Mouse (Mus musculus): ENCODE measurements at regions not wholly inside any gene's neighbourhood (a gene's known extent, or its start where the extent isn't known, plus 50 kb on each side); places are given as distances from the start of the nearest gene placed in this dataset.

DNA sequence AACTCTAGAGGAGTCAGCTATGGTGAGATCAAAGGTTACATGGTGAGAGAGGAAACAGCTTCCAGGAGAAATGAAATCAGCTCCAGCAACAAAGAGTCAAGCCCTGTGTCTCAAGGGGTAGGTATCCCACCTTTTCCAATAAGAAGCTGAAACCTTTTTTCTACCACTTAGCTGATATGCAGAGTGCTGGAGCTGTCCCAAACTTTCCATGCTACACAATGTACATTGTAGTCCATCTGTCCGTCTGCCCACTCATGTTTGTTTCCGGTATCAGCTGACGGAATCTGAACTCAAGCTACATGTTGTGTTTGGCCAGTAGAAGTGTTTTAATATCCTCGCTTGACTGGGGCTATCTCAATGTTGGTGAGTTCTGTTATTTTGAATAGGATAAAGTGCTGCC lies 83.6 kb upstream of the Ngf start:
- no peak for DNase-seq

DNA sequence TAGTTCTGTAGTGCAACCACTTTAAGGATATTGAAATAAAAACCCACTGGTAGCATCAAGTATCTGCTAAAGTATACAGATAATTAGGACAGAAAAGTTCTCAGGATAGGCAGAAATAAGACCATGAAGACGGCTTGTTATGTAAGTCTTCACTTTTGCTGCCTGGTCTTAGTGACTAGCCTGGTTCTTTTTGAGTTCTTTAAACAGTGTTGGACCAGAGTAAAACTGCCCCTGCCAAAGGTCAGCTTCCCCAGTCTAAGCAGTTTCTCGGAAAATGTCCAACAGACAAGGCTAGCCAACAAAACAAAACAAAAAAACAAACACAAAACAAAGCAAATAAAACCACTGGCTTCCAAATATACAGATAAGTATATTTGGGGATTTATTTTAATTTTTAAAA lies 85.1 kb upstream of the Ngf start:
- no peak for DNase-seq

DNA sequence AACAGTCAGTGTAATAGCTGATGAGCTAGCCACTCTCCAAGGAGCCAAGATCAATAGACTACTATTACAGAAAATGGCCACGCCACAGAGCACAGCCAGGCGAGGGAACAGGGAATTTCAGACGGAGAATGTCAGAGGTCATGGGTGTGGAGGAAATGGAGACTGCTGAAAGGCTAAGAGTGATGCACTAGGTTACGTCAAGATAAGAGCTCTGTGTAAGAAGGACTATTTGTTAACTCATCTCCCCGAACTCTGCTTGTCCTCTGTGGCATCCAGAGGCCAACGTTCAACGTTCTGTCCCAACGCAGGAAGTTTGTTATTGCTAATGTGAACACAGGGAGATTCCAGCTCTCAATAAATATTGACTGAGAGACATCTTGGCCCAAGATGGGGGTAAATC lies 86.0 kb upstream of the Ngf start:
- DNase-seq: no peak

DNA sequence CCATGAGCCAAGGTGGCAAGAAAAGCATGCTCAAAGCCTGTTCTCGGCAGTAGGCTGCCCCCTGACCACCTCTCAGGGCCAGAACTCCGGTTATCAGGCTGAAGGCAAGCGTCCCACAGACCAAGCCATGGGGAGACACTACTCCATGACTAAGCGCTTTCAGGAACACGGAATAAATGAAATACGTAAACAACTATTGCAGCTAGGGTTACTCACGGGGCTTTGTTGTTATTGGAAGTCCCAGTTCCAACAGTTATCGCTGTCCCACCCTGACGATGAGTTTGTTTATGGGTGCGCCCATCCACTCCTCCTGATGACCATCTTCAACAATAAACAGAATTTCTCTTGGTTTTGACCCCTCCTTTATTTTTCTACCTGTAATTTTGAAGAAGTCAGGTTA lies 88.0 kb upstream of the Ngf start:
- DNase-seq: no peak

DNA sequence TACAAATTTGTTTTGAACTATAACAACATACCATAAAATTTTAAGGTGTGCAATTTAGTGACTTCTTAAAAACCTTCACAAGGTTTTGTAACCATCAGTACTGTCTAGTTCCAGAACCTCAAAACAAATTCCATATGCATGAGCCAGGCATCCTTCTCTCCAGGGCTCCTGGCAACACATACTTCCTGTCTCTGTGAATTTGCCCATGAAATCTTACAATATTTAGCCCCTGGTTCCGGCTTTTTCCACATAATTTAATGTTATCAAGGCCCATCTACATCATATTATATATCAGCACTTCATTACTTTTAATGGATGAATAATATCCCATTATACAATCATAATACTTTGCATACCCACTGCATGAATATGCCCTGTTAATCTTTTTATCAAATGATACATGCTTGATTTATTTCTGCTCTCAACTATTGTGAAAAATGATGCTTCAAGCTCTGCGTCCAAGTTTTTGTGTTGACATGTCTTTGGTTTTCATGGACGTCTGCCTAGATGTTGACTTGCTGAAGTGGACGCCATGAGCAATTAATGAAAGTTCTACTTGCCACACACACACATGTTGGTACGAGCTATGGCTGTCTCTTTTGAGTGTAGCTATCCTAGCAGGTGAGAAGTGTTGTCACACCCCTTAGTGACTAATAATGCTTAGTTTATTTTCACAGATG lies 95.2 kb upstream of the Ngf start:
- DNase-seq: no peak

DNA sequence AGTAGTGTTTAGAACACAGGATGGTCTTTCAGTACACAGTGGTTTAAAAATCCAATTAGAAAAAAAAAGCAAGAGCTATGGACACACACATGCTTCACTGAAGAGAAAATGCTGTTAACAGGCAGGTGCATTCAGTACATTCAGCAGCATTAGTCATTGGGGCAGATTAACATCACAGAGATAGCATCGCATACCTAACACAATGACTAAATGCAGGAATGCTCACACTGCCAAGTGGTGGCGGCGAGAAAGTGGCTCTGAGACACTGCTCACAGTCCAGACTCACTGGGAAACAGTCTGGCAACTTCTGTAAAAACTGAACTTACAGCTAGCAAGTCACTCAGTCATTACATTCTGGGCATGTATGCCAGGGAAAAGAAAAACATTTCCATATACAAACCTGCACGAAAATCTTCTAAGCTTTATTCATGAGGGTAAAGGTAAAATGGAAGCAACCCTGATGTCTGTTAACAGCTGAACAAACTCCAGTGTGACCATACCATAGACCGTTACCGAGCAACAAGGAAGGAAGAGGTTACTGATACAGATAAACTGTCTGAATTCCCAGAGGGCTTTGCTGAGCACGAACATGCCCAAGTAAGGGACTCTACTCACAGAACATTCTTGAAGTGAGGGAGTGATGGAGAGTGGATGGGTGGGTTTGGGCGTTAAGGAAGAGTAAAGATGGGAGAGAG lies 97.4 kb upstream of the Ngf start:
- no peak for DNase-seq

DNA sequence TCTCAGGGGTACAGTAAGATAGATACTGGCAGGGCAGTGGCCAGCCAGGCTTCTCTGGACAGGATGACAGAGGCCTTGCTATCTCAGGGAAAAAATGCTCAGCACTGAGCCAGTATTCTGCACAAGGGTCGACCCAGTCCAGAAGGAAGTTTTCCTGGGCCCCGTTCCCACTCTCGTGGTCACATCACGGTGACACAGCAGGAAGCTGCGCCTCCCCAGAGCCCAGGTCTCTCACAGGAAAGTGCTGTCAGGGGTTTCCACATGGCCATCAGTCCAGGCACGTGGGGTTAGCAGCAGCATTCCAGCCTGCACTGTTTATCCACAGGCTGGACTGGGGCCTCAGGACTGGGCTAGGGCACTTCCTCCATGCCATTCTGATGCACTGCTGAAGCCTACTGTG lies 103.5 kb upstream of the Ngf start:
- DNase-seq: no peak

DNA sequence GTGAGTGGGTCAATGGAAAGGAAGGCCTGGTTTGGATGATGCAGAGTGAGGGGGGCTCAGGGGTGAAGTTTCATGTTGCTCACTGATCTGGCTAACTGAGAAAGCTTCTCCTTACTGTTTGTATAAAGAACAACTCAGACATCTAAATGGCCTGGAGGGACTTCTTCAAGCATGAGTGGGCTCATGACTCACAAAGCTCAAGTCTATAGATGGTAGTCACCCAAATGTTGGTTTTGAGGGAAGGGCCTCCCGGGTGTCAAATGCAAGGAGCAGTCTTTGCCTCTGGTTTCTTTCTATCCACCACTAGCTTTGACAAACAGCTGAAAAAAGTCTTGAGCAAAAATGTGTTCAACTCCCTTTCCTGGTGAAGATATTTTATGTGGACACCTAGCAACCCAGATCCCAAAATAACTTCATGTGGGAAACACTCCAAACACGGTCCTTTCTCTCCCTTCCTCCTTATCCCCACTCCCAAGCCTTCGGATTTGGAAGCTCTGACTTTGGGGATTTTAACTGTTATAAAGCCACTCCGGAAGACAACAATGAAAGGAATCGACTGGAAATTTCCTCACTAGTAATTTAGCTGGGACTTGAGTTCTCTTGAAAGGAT lies 105.3 kb upstream of the Ngf start:
- DNase-seq: no peak

DNA sequence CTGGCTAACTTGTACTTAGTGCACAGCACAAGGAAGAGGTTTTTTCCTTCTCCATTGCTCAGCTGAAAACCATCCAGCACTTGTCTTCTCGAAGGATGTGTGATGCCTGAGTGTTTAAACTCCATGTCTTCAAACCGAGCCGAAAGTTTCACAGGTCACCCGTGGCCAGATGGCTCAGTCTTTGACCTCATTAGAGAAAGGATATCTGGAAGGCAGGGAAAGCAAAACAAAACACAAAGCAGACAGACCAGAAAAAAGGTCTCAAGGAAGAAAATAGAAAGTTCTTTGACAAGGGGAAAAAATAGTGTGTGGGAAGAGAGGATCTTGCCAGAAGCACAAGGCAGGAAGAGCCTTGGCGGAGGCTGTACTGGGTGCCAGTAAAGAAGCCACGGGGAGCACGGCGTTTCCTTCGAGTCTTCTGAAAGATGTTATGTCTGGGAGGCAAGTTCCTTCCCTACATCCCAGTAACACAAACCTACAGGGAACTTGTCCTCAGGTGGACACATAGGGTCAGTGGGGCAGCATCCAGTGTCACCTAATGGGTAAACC lies 108.9 kb upstream of the Ngf start:
- no peak for DNase-seq

DNA sequence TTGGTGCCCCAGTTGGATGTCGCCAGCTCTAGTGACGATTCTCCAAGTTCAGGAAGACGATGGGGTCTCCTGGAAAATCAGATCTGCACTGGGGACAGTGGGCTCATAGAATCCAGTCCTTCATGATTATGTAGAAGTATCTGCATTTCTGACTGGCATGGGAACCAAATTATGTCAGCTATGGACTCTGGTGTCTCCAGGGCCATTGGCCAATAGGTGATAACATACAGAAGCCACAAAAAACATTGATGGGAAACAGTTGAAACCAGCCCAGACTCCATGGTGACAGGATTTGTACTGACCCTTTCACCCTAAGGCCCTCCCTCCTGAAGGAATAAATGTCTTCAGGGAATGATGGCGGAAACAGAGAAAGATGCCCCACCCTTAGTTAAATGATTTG lies 110.9 kb upstream of the Ngf start:
- DNase-seq: no peak

DNA sequence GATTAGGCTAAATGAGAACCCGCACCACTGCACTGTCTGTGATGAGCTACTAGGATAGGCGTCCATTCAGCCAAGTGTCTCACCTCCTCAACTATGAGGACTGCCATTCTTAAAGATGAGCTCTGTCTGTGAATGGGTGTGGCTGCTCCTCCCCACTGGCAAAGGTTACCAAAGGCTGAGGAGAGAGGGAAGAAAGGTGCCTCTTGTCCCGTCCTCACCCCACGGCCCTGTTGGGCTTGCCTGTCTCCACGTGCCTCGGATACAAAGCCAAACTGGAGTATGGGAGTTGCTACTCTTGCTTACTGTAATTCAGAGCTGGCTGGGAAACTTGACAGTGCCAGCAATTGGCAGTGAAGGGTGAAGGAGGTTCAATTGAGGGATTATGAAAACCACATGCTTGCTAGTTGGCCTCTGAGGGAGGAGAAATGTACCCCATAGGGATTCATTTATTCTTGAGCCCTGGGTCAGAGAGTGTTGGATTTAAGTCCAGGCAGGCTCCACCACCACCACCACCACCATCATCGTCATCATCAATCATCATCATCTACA lies 112.6 kb upstream of the Ngf start:
- DNase-seq: no peak

DNA sequence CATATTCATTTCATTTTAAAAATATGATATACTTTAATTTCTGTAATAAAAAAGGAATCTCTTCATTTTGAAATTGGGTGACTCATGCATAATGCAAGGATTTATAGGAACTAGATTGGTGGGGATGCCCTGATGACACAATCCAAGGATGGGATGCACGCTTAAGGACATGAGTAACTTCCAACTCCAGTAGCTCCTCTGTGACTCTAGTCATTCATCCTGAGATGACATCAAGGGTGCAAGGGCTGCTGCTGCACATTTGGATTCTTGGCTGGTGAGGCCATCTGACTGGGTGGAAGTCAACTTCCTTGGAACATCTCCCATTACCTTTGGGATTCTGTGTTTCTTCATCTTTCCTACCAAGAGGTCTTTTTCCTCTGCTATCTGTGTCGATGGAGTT lies 114.4 kb upstream of the Ngf start:
- no peak for DNase-seq

DNA sequence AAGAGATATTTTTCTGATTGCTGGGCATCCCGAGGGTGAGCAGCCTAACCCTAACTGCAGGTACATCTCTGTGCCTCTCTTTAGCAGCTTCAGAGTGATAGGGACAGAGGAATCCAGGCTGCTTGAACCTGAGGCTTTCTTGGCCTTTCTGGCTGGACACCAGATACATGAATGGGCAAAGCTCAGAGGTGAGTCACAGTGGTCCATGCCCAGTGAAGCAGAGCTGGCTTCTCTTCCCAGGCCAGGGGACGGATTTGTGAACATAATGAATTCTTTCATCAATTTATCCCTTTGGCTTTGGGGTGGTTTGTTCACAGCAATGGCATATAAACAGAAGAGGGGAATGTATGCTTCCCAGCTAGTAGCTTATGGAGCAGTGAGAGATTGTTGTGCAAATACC lies 114.9 kb upstream of the Ngf start:
- no peak for DNase-seq

DNA sequence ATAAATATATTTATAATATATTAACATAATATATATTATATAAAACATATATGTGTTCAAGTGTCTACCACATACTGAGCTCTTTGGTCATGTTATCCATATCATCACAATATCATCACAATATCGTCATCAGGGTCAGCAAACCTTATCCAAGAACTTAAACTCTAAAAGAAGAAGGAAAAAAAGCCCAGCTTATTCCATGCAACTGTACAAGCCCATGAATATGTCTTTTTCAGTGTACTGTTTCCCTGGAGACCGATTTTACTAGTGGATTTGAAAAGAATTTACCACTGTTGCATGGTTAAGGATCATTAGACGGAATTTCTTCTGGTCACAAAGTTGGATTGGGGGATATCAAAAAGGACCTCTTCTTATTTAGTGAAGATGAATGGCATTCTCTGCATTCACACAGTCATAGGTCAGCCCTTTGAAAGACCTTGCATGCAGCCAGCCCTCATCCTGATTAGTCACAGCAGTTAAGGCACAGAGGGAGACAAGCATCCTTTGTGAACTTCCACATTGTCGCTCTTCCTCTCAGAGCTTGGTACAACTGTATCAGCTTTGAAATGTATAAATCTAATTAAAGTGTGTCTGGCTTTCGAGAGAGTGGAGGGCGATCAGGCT lies 116.3 kb upstream of the Ngf start:
- no peak for DNase-seq

DNA sequence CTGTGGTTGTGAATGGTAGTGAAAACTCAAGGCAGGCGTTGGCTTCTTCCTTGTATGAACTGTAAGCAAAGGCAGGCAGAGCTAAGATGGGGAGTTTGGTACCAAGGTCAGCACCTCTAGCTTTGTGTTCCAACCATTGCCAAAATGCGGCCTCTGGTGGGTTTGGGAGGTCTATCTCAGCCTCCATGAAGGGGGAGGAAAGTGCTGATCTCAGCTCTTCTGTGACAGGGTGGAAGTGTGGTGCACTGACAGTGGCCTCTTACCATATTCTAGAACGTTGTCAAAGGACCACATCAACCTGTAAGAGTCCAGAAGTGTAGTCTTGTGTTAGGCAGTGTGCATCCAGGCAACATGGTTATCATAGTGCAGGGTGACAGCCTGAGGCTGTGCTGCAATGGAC lies 123.6 kb upstream of the Ngf start:
- no peak for DNase-seq

DNA sequence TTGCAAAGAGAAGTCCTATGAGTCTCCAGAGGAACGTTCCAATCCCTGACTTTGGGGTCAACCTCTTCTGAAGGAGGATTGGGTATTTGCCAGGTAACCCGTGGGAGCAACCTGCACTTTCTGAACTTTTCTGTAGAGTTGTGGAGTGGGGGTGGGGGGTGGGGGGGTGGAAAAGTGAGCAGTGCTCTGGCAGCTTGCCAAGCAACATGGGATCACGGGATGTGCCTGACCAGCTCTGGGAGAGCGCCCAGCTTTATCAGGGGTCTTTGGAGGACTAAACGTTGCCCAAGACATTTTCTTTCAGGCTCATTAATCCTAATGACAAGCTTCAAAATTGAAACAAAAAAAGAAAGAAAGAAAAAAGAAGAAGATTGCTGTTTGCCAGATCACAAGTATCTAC lies 124.4 kb upstream of the Ngf start:
- DNase-seq: no peak

DNA sequence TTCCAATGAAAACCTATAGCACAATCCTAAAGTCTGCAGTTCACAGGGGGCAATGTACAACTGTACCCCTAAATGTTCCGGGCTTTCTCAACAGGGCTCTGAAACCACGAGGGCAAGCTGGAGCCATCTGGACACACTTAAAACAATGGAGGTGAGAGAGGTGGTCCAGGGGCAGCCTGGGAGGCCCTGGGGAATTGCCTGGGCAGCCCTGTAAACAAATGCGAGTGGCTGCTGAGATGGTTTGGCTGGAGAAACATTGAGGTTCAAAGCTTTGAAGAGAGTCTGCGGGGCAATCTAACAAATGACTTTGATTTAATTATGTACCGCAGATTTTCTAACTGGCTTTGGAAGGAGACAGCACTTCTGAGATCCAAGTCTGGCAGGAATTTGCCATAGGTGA lies 129.0 kb upstream of the Ngf start:
- DNase-seq: no peak

DNA sequence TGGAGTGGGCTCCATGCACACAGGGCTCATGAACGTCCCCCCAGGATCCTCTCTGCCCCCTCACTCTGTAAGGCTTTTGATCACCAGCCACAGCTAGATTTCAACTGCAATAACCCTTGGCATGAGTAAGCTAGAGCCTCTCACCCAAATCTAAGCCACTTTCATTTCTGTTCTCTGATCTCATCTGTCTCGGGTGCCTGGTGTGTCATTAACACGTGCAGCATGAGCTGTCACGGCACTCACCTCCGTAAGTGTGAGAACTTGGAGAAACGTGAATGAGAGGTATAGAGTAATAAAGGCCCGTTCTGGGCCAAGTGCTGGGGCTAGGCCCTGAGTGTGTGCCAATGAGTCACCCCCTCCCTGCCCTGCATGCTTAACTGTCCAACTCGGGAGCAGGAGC lies 131.8 kb upstream of the Ngf start:
- no peak for DNase-seq

DNA sequence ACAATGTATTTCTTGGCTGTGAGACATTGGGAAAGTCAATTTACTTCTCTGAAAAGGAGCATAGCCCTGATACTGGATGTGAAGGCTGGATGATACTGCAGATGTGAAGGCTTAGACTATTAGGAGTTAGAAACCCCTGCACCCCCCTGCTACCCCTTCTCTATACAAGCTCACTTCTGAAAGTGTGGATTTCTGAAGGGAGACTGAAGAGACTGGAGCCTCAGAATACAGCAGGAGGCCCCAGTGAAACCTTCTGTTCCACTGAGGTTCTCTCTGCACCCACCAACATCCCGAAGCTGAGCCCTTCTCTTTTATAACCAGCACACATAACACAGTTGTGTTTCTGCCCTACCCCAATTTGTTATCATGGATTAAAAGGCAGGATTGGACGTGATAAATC lies 131.7 kb upstream of the Vangl1 start:
- no peak for DNase-seq

DNA sequence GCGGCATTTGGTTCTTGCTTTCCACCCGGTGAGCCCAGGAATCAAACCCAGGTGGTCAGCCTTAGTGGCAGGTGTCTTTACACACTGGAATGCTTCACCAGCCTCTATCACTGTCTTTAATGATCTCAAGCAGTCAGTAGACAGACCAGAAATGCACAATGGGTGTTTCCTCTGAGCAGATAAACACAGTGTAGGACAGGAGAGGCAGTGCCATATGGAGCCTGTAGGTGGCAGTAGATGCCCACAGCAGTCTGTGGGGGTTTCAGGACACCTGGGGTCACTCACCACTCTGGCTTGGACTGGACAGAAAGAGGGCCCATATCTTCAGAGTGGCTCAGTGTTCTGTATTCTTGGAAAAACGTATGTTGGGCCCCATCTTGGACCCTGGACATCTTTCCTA lies 130.7 kb upstream of the Vangl1 start:
- DNase-seq: peak; percentile 15

DNA sequence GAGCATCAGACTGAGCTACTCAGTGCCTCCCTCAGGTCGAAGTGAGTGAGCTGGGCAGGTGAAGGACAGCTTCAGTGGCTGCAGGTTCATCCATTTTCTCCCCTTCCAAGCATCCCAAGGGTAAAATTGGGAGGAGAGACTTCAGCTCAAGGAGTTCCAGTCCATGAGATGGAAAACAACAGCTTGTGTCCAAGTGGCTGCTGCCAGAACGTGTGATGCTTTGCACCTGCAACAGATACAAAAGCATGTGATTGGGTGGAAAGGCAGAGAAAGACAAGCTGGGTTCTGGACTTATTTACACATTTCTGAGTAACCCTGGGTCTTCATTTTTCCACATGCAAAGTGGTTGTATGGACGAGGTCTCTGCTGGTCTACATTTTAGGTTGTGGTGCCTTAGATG lies 127.7 kb upstream of the Vangl1 start:
- DNase-seq: no peak

DNA sequence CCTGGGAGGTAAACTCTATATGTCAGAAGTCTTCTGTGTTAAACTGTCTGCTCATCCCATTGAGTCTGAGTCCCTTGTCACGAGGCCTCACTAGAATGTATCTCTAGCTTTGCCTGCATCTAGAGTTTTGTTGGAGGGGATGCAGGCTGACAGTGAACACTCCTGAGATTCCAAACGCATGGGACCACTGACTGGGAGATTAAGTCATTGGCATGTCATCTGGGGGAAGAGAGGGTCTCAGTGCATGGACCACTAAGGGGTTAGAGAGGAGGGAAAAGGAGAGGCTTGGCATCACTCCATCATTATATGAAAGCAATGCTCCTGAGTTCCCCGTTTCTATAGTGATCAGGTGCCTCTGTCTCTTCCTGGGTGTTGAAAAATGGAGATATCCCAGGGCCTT lies 114.8 kb upstream of the Vangl1 start:
- no peak for DNase-seq

DNA sequence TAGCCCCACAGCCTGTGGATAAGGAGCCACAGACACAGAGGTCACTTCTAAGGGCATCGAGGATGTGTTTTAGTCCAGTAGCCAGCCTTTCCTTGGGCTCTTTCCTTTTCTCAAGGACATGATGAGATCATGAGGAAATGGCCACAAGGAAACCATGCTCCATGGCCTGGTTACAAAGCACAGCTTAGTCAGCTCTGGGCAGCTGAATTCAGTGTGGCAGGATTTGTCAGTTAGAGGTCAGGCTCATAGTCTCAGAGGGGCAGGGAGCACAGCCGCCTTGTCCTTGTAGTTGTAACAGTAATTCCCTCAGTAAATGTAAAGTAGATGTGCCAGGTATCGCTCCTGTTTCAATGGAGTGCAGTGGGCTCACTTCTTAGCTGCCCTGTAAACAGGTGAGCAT lies 111.7 kb upstream of the Vangl1 start:
- no peak for DNase-seq
